Mouse (Mus musculus): ENCODE data around the gene Col26a1.

DNA sequence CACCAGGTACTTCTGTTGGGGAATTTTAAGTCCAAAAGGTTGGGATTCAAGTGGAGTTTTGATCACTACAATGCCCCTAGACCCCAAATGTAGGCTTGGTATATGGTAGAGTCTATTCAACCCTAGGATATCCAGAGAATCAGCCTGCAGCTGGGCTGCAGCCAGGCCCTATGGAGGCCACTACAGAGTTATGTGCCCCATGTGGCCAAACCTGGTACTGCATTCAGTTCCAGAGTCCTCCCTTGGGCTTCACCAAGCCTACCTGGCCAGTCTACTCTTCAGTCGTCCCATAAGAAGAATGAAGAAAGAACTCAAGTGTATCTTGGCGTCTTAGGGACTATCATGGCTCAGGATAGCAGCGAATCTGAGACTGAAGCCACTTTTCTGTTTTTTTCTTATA is 179.3 kb downstream of the Col26a1 start:
- TF ChIP-seq GATA1 (IDR thresholded peaks at IDR 0.05; ENCODE audit: low read length) (no peak), TAL1 (IDR thresholded peaks at IDR 0.05; ENCODE audit: low read length) (no peak)
